Mouse (Mus musculus) CH12F3 (cell line): ENCODE results near the gene Nktr.

Experiments used
- in situ Hi-C: fragments of 300-500 bp; cut with MboI; formaldehyde crosslinking; loops from 2 replicates; pipeline ENCODE4 v1.14.3; 2020; ENCODE audit warnings: low sequenced_read_pairs

Nktr gene

GRCm38 (mm10) chr9:121798887-121799520 is 80.0 kb downstream of the Nktr start:
- in situ Hi-C loops, result no loop called here

- in situ Hi-C loops, result no loop called here
Observed at GRCm38 (mm10) chr9:121802747-121803146, 83.8 kb downstream of the Nktr start.
